Mouse (Mus musculus) adrenal gland, adult (tissue): ENCODE measurements around the gene Xpo6.

Experiments
- DNase-seq, 2 experiments: peaks; one replicate each; pipeline ENCODE4 v3.0.0; 2022 to 2023; ENCODE audit warnings: low spot score in 1 of 2; ENCODE audit not compliant: inconsistent age in 2 of 2

The Xpo6 gene

GRCm38 (mm10) chr7:126198926-126199325, 1.4 kb downstream of the Xpo6 start:
- DNase-seq: peak in 1 of 2 experiments; percentile 67

GRCm38 (mm10) chr7:126194175-126194574, 6.1 kb downstream of the Xpo6 start:
- peak in 1 of 2 experiments; percentile 63 for DNase-seq

- DNase-seq: no peak
Observed at GRCm38 (mm10) chr7:126191471-126191870, 8.8 kb downstream of the Xpo6 start.

GRCm38 (mm10) chr7:126189517-126189916, 10.8 kb downstream of the Xpo6 start:
- DNase-seq: no peak

- DNase-seq: peak in 1 of 2 experiments; percentile 36
Observed at GRCm38 (mm10) chr7:126185999-126186398, 14.3 kb downstream of the Xpo6 start.

- DNase-seq: no peak
Observed at GRCm38 (mm10) chr7:126183583-126183982, 16.7 kb downstream of the Xpo6 start.

- peak in 1 of 2 experiments; percentile 57 for DNase-seq
Observed at GRCm38 (mm10) chr7:126181487-126181886, 18.8 kb downstream of the Xpo6 start.

GRCm38 (mm10) chr7:126180956-126181355, 19.3 kb downstream of the Xpo6 start:
- DNase-seq: peak in 1 of 2 experiments; percentile 74

- no peak for DNase-seq
Observed at GRCm38 (mm10) chr7:126178804-126179203, 21.5 kb downstream of the Xpo6 start.

- peak in 1 of 2 experiments; percentile 35 for DNase-seq
Observed at GRCm38 (mm10) chr7:126175999-126176398, 24.3 kb downstream of the Xpo6 start.

GRCm38 (mm10) chr7:126175456-126175855, 24.8 kb downstream of the Xpo6 start:
- peak in 1 of 2 experiments; percentile 43 for DNase-seq

GRCm38 (mm10) chr7:126174863-126175262, 25.4 kb downstream of the Xpo6 start:
- no peak for DNase-seq

GRCm38 (mm10) chr7:126172001-126172400, 28.3 kb downstream of the Xpo6 start:
- peak; percentile 54 to 79 for DNase-seq

GRCm38 (mm10) chr7:126168584-126168983, 31.7 kb downstream of the Xpo6 start:
- no peak for DNase-seq

- DNase-seq: peak in 1 of 2 experiments; percentile 68
Observed at GRCm38 (mm10) chr7:126167426-126167825, 32.9 kb downstream of the Xpo6 start.

- no peak for DNase-seq
Observed at GRCm38 (mm10) chr7:126166571-126166970, 33.7 kb downstream of the Xpo6 start.

GRCm38 (mm10) chr7:126158238-126158637, 42.1 kb downstream of the Xpo6 start:
- no peak for DNase-seq

GRCm38 (mm10) chr7:126155746-126156145, 44.6 kb downstream of the Xpo6 start:
- no peak for DNase-seq

GRCm38 (mm10) chr7:126154731-126155130, 45.6 kb downstream of the Xpo6 start:
- DNase-seq: no peak

GRCm38 (mm10) chr7:126152324-126152723, 48.0 kb downstream of the Xpo6 start:
- DNase-seq: no peak

GRCm38 (mm10) chr7:126146156-126146555, 54.1 kb downstream of the Xpo6 start:
- no peak for DNase-seq

- no peak for DNase-seq
Observed at GRCm38 (mm10) chr7:126144364-126144763, 55.9 kb downstream of the Xpo6 start.

- DNase-seq: no peak
Observed at GRCm38 (mm10) chr7:126137850-126138249, 62.5 kb downstream of the Xpo6 start.

- DNase-seq: no peak
Observed at GRCm38 (mm10) chr7:126135391-126135790, 64.9 kb downstream of the Xpo6 start.
